Mouse (Mus musculus): ENCODE results near the gene 2310022B05Rik.

DNA sequence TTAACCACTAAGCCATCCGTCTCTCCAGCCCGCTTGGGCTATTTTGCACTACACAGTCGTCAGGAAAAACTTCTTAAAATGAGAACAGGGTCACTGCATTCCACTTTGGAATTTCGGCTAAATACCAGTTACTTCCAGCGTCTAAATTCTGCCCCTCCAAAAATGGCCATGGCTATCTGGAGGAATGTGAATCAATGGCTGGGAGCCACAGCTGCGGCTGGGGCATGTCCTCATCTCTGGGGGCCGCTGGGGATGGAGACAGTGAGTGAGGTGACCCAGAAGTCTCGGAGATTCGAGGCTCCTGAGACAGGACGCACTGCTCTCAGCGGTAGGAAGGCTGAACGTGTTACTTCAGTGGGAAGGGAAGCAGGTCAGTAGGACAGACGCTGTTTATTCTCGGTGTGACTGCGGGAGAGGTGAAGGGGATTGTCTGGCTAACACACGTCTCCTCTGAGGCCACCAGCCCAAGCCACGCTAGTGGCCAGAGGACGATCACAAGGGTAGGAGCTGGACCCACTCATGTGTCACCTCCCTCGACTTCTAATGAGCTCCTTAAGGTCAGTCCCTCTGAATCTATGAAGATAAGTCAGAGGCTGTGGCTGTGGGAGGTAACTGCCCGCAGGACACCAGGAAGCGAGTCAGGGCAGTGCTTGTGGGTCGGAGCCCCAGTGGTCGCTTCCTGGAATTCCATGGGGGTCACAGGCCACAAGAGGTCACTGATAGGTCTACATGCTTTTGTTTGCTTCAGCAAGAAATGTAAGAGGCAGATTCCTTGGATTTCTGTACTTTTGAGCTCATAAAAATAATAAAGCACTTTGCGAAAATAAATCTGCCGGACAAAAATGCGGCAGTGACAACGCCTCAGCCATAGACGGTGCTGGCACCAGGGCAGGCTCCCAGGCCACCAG lies 9.3 kb downstream of the 2310022B05Rik start:
- TF ChIP-seq CTCF (conservative IDR thresholded peaks at IDR 0.05; ENCODE audit: insufficient read depth, insufficient read length, low read depth, low read length) (no peak), POLR2A (IDR thresholded peaks at IDR 0.05; ENCODE audit: low read depth, low read length) (no peak)

All from kidney, adult 2 months (tissue).